Mouse (Mus musculus): Measurements from ENCODE around the gene Ralgapa2. TPM values are rescaled to one million over a fixed set of nuclear protein-coding genes. Genes with fewer than 3 reads are reported as not detected.

The Ralgapa2 gene
- polyA plus RNA-seq, 1 experiment from 2014 or later, result 14.2 TPM

- H3K27me3 ChIP-seq (ENCODE audit: control insufficient read depth, insufficient read depth, low read length), result no peaks in the 10 kb centered on the region
- ATAC-seq (ENCODE audit: low FRiP score), result 0 out of 2 replicates have a peak, but pooled peaks have one; percentile 38
- no peak overlapping the region for H3K4me2 ChIP-seq (replicated peaks)
- H3K4me3 ChIP-seq (replicated peaks; ENCODE audit: low read length), result no peak overlapping the region
- peak overlapping the region; percentile 28; the same call in 1 of the 2 replicates for H3K27ac ChIP-seq
- no peak for DNase-seq (ENCODE audit: low spot score)
- H3K9ac ChIP-seq, result no peak overlapping the region
- 39% methylated on average over 9 of the region's 9 CpGs for WGBS
- no peaks in the 10 kb centered on the region for H3K36me3 ChIP-seq (replicated peaks; ENCODE audit: control insufficient read depth, insufficient read depth)
- peaks cover 29% of the 10 kb centered on the region for H3K4me1 ChIP-seq (replicated peaks; ENCODE audit: control insufficient read depth, insufficient read depth, low read length)
- H3K9me3 ChIP-seq (ENCODE audit: control insufficient read depth, low read length), result no peaks in the 10 kb centered on the region
Observed at GRCm38 (mm10) chr2:146293538-146293937, 218.6 kb downstream of the Ralgapa2 start.

DNA sequence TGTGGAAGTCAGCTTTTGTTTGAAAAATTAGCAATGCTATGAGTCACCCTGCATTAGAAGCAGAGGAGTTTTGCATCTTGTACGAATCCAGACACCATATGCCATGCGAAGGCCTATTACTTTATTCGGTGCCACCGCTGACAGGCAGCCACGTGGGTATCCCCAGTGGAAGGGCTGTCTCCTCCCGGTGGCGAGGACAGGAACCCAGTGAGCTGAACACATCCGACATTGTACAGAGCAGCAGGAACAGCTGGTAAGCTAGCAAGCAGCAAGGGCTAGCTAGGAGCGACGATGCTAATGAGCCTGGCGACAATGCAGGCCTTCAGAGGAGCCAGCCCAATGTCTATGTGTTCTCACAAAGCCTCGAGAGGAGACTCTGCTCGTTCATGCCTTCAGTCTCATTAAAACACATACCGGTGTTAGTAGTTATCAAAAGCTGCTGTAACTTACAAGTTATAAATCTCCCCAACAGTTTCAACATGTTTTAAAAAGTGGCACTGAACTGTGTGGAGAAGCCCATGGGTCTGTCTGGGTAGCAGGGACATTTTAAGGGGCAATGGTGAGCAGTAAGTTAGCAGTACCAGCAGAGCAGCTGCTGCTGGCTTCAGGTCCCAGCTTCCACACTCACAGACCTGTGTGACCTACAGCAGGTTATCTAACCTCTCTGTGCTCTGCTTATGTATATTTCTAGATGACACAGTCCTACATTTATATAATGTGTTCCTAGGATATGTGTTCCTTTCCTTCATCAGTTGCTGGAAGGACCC lies 221.1 kb downstream of the Ralgapa2 start:
- DNase-seq (ENCODE audit: low spot score), result peak; percentile 71
- Histone ChIP-seq H3K9ac (no peak overlapping the region), H3K36me3 (replicated peaks; ENCODE audit: control insufficient read depth, insufficient read depth) (no peaks in the 10 kb centered on the region), H3K4me1 (replicated peaks; ENCODE audit: control insufficient read depth, insufficient read depth, low read length) (peaks cover 29% of the 10 kb centered on the region), H3K4me2 (replicated peaks) (0 out of 2 replicates have a peak overlapping the region, but pooled peaks have one; percentile 2), H3K9me3 (ENCODE audit: control insufficient read depth, low read length) (no peaks in the 10 kb centered on the region), H3K27ac (peak overlapping the region; percentile 64), H3K27me3 (ENCODE audit: control insufficient read depth, insufficient read depth, low read length) (no peaks in the 10 kb centered on the region), H3K4me3 (replicated peaks; ENCODE audit: low read length) (no peak overlapping the region)
- 4% methylated on average over 14 of the region's 14 CpGs for WGBS
- ATAC-seq (ENCODE audit: low FRiP score), result peak; percentile 89

DNA sequence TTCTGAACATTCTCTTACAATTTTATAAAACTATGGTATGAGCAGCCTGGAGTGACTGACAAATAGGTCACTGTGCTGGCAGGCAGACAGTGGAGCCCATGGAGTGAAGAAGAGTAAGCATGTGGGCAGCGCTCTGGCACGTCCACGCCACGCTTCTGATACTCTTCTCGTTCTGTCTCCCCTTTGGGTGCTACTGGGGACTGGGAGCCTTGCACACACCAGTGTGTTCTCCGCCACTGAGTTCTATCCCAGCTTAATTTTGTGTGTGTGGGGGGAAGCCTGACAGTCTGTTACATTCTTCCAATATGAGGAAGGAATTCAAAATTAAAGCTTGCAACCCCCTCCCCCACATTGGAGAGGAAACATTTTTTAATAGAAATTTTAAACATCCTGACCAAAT lies 221.8 kb downstream of the Ralgapa2 start:
- no peak for ATAC-seq (ENCODE audit: low FRiP score)
- WGBS, result 56% methylated on average over 6 of the region's 6 CpGs

DNA sequence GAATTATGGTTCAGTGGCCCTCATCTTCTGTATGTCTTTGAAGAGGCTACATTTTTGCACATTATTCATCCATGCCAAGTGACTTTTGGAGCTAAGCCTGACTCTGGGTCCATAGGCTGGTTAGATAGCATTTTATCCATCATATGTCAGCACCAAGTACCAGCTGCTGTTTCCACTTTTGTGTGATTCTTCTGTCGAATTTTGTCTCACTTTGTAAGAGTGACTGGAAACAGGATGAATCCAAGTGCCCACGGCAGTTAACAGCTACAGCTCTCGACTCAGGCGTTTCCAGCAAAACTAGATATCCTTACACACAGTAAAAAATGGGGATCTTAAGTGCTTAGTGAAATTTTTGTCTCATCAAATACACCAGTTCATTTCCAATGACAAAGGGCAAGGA lies 222.8 kb downstream of the Ralgapa2 start:
- 85% methylated on average over 4 of the region's 4 CpGs for WGBS
- no peak overlapping the region for H3K27ac ChIP-seq
- no peak overlapping the region for H3K4me2 ChIP-seq (replicated peaks)
- no peak overlapping the region for H3K9ac ChIP-seq
- no peak for DNase-seq (ENCODE audit: low spot score)
- H3K4me1 ChIP-seq (replicated peaks; ENCODE audit: control insufficient read depth, insufficient read depth, low read length), result peaks cover 29% of the 10 kb centered on the region
- ATAC-seq (ENCODE audit: low FRiP score), result no peak
- no peaks in the 10 kb centered on the region for H3K9me3 ChIP-seq (ENCODE audit: control insufficient read depth, low read length)
- H3K36me3 ChIP-seq (replicated peaks; ENCODE audit: control insufficient read depth, insufficient read depth), result no peaks in the 10 kb centered on the region
- H3K4me3 ChIP-seq (replicated peaks; ENCODE audit: low read length), result no peak overlapping the region
- H3K27me3 ChIP-seq (ENCODE audit: control insufficient read depth, insufficient read depth, low read length), result no peaks in the 10 kb centered on the region

More for the DNA sequence above, 221.8 kb downstream of the Ralgapa2 start:
- no peak overlapping the region for H3K4me2 ChIP-seq (replicated peaks)
- no peaks in the 10 kb centered on the region for H3K27me3 ChIP-seq (ENCODE audit: control insufficient read depth, insufficient read depth, low read length)
- H3K4me1 ChIP-seq (replicated peaks; ENCODE audit: control insufficient read depth, insufficient read depth, low read length), result peaks cover 29% of the 10 kb centered on the region
- H3K4me3 ChIP-seq (replicated peaks; ENCODE audit: low read length), result no peak overlapping the region
- no peak for DNase-seq (ENCODE audit: low spot score)
- H3K9ac ChIP-seq, result no peak overlapping the region
- no peaks in the 10 kb centered on the region for H3K9me3 ChIP-seq (ENCODE audit: control insufficient read depth, low read length)
- 0 out of 2 replicates have a peak overlapping the region, but pooled peaks have one; percentile 0 for H3K27ac ChIP-seq
- H3K36me3 ChIP-seq (replicated peaks; ENCODE audit: control insufficient read depth, insufficient read depth), result no peaks in the 10 kb centered on the region

DNA sequence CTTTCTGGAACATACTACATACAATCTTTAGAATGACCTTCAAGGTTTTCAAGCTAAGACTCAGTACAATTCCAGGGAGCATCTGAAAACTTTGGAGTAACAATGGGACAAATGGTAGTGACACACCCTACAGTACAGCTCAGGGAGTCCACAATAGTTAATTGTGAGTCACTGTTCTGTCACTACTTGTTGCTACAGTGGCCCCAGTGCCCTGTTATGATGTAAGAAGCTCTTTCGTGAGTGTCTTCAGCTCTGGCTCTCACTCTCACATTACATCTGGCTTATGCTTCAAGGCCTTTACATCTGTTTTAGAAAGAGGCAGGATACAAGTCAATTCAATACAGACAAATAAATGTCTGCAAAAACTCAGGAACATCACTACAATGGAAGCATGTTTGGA lies 223.8 kb downstream of the Ralgapa2 start:
- Histone ChIP-seq H3K9me3 (ENCODE audit: control insufficient read depth, low read length) (no peaks in the 10 kb centered on the region), H3K9ac (no peak overlapping the region), H3K27me3 (ENCODE audit: control insufficient read depth, insufficient read depth, low read length) (no peaks in the 10 kb centered on the region), H3K4me3 (replicated peaks; ENCODE audit: low read length) (no peak overlapping the region), H3K4me2 (replicated peaks) (no peak overlapping the region), H3K4me1 (replicated peaks; ENCODE audit: control insufficient read depth, insufficient read depth, low read length) (peaks cover 23% of the 10 kb centered on the region), H3K36me3 (replicated peaks; ENCODE audit: control insufficient read depth, insufficient read depth) (no peaks in the 10 kb centered on the region), H3K27ac (no peak overlapping the region)
- WGBS, result 89% methylated on average over 1 of the region's 1 CpGs
- DNase-seq (ENCODE audit: low spot score) (no peak), ATAC-seq (ENCODE audit: low FRiP score) (no peak)

GRCm38 (mm10) chr2:146287531-146287930 lies 224.6 kb downstream of the Ralgapa2 start:
- H3K27ac ChIP-seq, result no peak overlapping the region
- no peak for ATAC-seq (ENCODE audit: low FRiP score)
- no peaks in the 10 kb centered on the region for H3K9me3 ChIP-seq (ENCODE audit: control insufficient read depth, low read length)
- DNase-seq (ENCODE audit: low spot score), result no peak
- 70% methylated on average over 6 of the region's 6 CpGs for WGBS
- H3K4me3 ChIP-seq (replicated peaks; ENCODE audit: low read length), result no peak overlapping the region
- H3K9ac ChIP-seq, result no peak overlapping the region
- H3K4me2 ChIP-seq (replicated peaks), result no peak overlapping the region
- no peaks in the 10 kb centered on the region for H3K27me3 ChIP-seq (ENCODE audit: control insufficient read depth, insufficient read depth, low read length)
- H3K4me1 ChIP-seq (replicated peaks; ENCODE audit: control insufficient read depth, insufficient read depth, low read length), result peaks cover 19% of the 10 kb centered on the region
- no peaks in the 10 kb centered on the region for H3K36me3 ChIP-seq (replicated peaks; ENCODE audit: control insufficient read depth, insufficient read depth)

DNA sequence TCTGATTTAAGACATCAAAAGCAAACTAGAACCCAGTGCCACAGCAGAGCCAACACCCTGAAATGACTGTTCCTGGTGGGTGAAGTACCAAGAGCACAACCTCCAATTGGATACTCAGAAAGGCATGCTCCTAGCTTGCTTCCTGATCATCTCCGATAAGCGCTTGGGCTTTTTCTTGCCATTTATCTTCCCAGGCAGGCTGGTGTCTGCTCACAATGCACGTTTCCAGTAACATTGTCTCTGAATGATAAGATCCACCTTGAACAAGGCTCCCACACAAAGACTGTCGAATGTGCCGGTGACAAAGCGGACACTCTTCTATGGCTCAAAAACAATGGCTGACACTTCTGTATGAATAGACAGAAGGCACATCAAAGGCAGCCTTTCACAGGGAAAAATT lies 230.8 kb downstream of the Ralgapa2 start:
- Histone ChIP-seq H3K9me3 (ENCODE audit: control insufficient read depth, low read length) (no peaks in the 10 kb centered on the region), H3K9ac (no peak overlapping the region), H3K36me3 (replicated peaks; ENCODE audit: control insufficient read depth, insufficient read depth) (no peaks in the 10 kb centered on the region), H3K27ac (peak overlapping the region; percentile 23; the same call in 1 of the 2 replicates), H3K4me2 (replicated peaks) (no peak overlapping the region), H3K4me3 (replicated peaks; ENCODE audit: low read length) (no peak overlapping the region), H3K27me3 (ENCODE audit: control insufficient read depth, insufficient read depth, low read length) (no peaks in the 10 kb centered on the region), H3K4me1 (replicated peaks; ENCODE audit: control insufficient read depth, insufficient read depth, low read length) (peaks cover 32% of the 10 kb centered on the region)
- ATAC-seq (ENCODE audit: low FRiP score) (no peak), DNase-seq (ENCODE audit: low spot score) (no peak)
- 31% methylated on average over 6 of the region's 6 CpGs for WGBS

DNA sequence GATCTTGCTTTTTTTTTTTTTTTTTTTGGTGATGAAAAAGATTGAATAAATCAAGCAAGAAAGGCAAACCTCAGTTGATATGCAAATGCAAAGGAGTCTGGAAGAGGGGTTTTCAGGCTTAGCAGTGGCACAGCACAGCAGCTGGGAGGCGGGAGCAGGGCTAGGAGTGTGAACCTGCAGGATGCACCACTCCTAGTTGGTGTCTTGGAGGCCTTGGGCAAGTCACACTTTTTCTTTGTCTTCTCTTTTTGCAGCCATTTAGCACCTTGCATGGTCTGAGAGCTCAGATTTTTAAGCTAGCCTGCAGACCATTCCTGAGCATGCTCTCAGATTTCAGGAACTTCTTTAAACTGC lies 231.2 kb downstream of the Ralgapa2 start:
- Histone ChIP-seq H3K9ac (no peak overlapping the region), H3K4me2 (replicated peaks) (no peak overlapping the region), H3K27ac (peak overlapping the region; percentile 23; the same call in 1 of the 2 replicates), H3K36me3 (replicated peaks; ENCODE audit: control insufficient read depth, insufficient read depth) (no peaks in the 10 kb centered on the region), H3K4me1 (replicated peaks; ENCODE audit: control insufficient read depth, insufficient read depth, low read length) (peaks cover 32% of the 10 kb centered on the region), H3K27me3 (ENCODE audit: control insufficient read depth, insufficient read depth, low read length) (no peaks in the 10 kb centered on the region), H3K9me3 (ENCODE audit: control insufficient read depth, low read length) (no peaks in the 10 kb centered on the region), H3K4me3 (replicated peaks; ENCODE audit: low read length) (no peak overlapping the region)
- 43% methylated on average over 1 of the region's 1 CpGs for WGBS
- ATAC-seq (ENCODE audit: low FRiP score) (no peak), DNase-seq (ENCODE audit: low spot score) (no peak)

DNA sequence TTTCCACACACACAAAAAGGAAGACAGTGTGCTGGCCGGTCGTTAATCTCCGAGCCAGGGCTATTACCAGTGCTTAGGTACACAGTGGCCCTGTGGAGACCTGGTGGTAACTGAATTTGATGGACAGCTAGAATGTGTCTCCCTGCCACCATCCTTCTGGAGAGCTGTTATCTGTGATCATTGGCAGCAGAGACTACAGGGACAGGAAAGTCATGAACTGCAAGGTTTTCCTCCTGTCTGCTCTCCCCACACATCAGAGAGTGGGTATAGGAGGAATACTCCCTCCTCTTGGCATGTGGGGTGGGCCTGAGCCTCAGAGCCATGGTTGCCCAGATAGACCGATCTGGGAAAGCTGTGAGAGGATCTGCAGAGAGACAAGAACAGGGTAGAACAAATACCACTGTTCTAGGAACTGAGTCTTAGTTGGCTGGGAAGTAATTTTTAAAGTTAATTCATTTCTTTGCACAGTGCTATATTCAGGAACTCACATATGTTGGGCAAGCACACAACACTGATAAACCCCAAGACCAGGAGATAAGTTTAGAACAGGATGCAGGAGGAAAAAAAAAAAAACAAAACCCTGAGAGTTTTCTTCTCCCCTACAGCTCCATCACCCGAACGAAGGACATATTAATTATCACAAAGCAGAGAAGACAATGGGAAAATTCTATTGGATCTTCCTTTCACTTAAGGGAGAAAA lies 231.8 kb downstream of the Ralgapa2 start:
- H3K27ac ChIP-seq, result peak overlapping the region; percentile 79
- H3K36me3 ChIP-seq (replicated peaks; ENCODE audit: control insufficient read depth, insufficient read depth), result no peaks in the 10 kb centered on the region
- H3K27me3 ChIP-seq (ENCODE audit: control insufficient read depth, insufficient read depth, low read length), result no peaks in the 10 kb centered on the region
- 0 out of 2 replicates have a peak overlapping the region, but pooled peaks have one; percentile 9 for H3K9ac ChIP-seq
- H3K4me1 ChIP-seq (replicated peaks; ENCODE audit: control insufficient read depth, insufficient read depth, low read length), result peaks cover 32% of the 10 kb centered on the region
- DNase-seq (ENCODE audit: low spot score) (no peak), ATAC-seq (ENCODE audit: low FRiP score) (0 out of 2 replicates have a peak, but pooled peaks have one; percentile 29)
- H3K4me3 ChIP-seq (replicated peaks; ENCODE audit: low read length), result no peak overlapping the region
- 21% methylated on average over 6 of the region's 6 CpGs for WGBS
- H3K9me3 ChIP-seq (ENCODE audit: control insufficient read depth, low read length), result no peaks in the 10 kb centered on the region
- peak overlapping the region; percentile 40; the same call in 1 of the 2 replicates for H3K4me2 ChIP-seq (replicated peaks)
